Comparison of ENCODE assay signal across 24 mouse cellular contexts in the genomic region with DNA sequence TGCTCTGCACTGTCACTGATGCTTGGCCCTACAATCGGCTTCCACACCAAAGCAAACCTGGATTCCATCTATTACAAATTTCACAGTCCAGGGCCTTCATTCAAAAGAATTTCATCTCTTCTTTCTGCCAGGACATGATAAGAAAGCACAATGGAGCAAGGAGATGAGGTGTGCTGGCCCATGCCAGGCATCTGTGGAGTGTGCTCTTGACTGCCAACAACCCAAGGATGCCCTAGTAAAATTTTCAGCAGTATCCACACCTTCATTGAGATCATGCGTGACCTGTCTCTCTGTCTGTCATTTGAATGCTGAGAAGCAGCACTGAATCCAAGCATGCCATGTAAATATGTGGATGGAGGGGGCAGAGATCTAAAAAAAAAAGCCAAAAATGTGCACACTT.
"Had no signal": no experiment of that assay in that cellular context is flagged by ENCODE, and none has a peak within 500 bp of the region (broad histone marks: within the 10 kb centered on the region; RNA-seq: fewer than 3 reads in every experiment).

No protein-coding gene starts in this region.

- DNase-seq: gastrocnemius, postnatal 10 days; gastrocnemius, postnatal 25 days; heart, adult 18-20 months; heart, postnatal 10 days; heart, postnatal 4 days; kidney, adult 18-20 months; kidney, adult 8-10 months; kidney, postnatal 10 days; kidney, postnatal 25 days; kidney, postnatal 4 days; liver; liver, embryonic 13.5 days; liver, postnatal 0 days had no signal

- H3K4me1 ChIP-seq: heart, embryonic 10.5 days; heart, embryonic 12.5 days; hindbrain, embryonic 10.5 days; hindbrain, embryonic 12.5 days; intestine, embryonic 15.5 days; limb, embryonic 10.5 days; limb, embryonic 12.5 days; liver, embryonic 13.5 days; liver, embryonic 15.5 days had no signal

- H3K27ac ChIP-seq: heart, embryonic 10.5 days; hindbrain, embryonic 10.5 days; hindbrain, embryonic 12.5 days; hindbrain, embryonic 14.5 days; intestine, embryonic 15.5 days; layer of hippocampus, adult 2 months; left cerebral cortex, adult 2 months; limb, embryonic 10.5 days; limb, embryonic 12.5 days; liver, embryonic 13.5 days; liver, embryonic 15.5 days had no signal

- H3K27me3 ChIP-seq: heart, embryonic 12.5 days; hindbrain, embryonic 12.5 days; intestine, embryonic 15.5 days; limb, embryonic 12.5 days; liver, embryonic 13.5 days; liver, embryonic 15.5 days had no signal

- H3K4me3 ChIP-seq: heart, embryonic 10.5 days; heart, embryonic 12.5 days; hindbrain, embryonic 10.5 days; hindbrain, embryonic 12.5 days; intestine, embryonic 15.5 days; layer of hippocampus, adult 2 months; left cerebral cortex, adult 2 months; limb, embryonic 10.5 days; limb, embryonic 12.5 days; liver, embryonic 13.5 days; liver, embryonic 15.5 days had no signal
